Mouse (Mus musculus): ENCODE data around the gene Tcam1. TPM values are rescaled to one million over a fixed set of nuclear protein-coding genes. Genes with fewer than 3 reads are reported as not detected.

The Tcam1 gene
- polyA plus RNA-seq, 1 experiment from 2014 or later = 0.15 TPM

DNA sequence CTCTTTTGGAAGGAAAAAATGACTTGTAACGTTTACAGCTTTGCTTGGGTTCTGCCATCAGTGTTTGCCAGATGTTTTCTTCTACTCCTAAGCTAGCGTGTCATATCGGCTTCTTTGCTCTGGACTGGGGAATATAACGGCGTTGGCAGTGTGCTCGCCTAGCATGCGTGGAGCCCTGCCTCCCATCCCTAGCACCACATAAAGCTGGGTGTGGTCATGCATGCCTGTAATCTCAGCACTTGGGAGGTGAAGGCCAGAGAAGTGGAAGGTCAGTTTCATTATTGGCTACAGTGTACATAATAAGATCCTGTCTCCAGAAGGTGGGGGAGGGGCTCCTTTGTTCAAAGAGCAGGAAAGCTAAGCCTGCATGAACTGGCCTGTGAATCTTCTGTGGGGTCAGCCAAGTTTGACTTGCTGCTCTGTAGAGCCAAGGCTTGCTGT lies 1.5 kb upstream of the Tcam1 start:
- 85% methylated on average over 7 of the region's 7 CpGs for WGBS
- H3K27ac ChIP-seq = no peak overlapping the region

DNA sequence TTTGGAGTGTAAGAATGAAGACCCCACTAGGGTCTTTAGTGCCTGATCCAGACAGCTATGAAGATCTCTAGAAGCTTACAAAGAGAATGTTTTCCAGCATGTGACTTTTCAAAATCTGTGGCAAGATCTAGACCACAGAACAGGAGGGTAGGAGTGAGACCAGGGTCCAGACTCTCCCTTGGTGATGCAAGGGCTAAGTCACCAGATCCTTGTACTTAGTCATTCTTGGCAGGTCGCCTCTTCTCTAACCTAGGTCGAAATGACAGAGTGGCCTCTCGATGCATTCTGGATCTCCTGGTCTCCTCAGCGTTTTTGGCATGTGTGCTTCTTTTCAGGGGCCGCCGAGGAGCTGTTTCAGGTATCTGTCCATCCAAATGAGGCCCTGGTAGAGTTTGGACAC lies 6.0 kb downstream of the Tcam1 start:
- H3K36me3 ChIP-seq = no peaks in the 10 kb centered on the region
- H3K9me3 ChIP-seq (replicated peaks) = no peaks in the 10 kb centered on the region
- ATAC-seq (ENCODE audit: low FRiP score) = no peak
- H3K4me2 ChIP-seq (replicated peaks) = no peak overlapping the region
- no peak overlapping the region for H3K9ac ChIP-seq
- H3K27ac ChIP-seq = no peak overlapping the region
- no peak overlapping the region for H3K4me3 ChIP-seq
- H3K27me3 ChIP-seq = peaks cover 5% of the 10 kb centered on the region; the same call in 1 of the 2 replicates
- 89% methylated on average over 6 of the region's 6 CpGs for WGBS
- H3K4me1 ChIP-seq = 0 out of 2 replicates have a peak, but pooled peaks cover 3% of the 10 kb centered on the region

More for the DNA sequence above, 1.5 kb upstream of the Tcam1 start:
- peaks cover 19% of the 10 kb centered on the region for H3K4me1 ChIP-seq
- H3K4me3 ChIP-seq = no peak overlapping the region
- H3K9ac ChIP-seq = no peak overlapping the region
- no peak overlapping the region for H3K4me2 ChIP-seq (replicated peaks)
- no peak for ATAC-seq (ENCODE audit: low FRiP score)
- no peaks in the 10 kb centered on the region for H3K9me3 ChIP-seq (replicated peaks)
- no peaks in the 10 kb centered on the region for H3K36me3 ChIP-seq
- H3K27me3 ChIP-seq = peaks cover 5% of the 10 kb centered on the region; the same call in 1 of the 2 replicates

DNA sequence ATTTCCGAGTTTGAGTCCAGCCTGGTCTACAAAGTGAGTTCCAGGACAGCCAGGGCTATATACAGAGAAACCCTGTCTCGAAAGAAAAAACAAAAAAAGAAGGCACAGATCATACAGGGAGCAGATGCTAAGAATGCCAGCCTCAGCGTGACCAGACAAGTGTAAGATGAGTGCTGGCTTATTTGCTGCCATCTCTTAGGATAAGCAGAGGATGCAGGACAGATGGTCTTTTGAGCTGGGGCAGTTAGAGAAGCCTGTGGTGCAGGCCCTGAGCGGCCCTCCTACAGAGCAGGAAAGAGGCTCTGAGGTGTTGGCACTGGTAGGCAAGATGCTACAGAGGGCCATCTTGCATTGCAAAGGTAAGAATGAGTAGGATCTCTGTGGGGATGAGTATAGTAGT lies 6.9 kb downstream of the Tcam1 start:
- Histone ChIP-seq H3K4me1 (0 out of 2 replicates have a peak, but pooled peaks cover 3% of the 10 kb centered on the region), H3K9me3 (replicated peaks) (no peaks in the 10 kb centered on the region), H3K9ac (no peak overlapping the region), H3K27ac (no peak overlapping the region), H3K27me3 (no peaks in the 10 kb centered on the region), H3K4me2 (replicated peaks) (no peak overlapping the region), H3K36me3 (no peaks in the 10 kb centered on the region), H3K4me3 (no peak overlapping the region)
- ATAC-seq (ENCODE audit: low FRiP score) = no peak
- 84% methylated on average over 4 of the region's 4 CpGs for WGBS

DNA sequence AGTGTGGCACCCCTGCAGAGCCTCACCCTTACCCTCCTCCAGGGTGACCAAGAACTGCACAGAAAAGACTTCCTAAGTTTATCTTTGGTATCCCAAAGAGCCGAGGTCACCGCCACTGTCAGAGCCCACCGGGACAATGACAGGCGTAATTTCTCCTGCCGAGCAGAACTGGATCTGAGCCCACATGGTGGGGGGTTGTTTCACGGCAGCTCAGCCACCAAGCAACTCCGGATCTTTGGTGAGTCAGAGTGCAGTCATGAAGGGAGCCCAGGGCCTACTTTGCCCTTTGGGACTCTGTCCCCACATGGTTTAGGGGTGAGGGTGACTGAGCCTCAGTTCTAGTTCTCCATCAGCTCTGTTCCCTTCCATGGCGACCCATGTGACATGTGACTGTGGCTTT lies 7.7 kb downstream of the Tcam1 start:
- ATAC-seq (ENCODE audit: low FRiP score) = no peak
- H3K4me2 ChIP-seq (replicated peaks) = no peak overlapping the region
- no peaks in the 10 kb centered on the region for H3K9me3 ChIP-seq (replicated peaks)
- no peak overlapping the region for H3K9ac ChIP-seq
- H3K4me1 ChIP-seq = 0 out of 2 replicates have a peak, but pooled peaks cover 3% of the 10 kb centered on the region
- H3K27me3 ChIP-seq = no peaks in the 10 kb centered on the region
- H3K4me3 ChIP-seq = no peak overlapping the region
- 65% methylated on average over 8 of the region's 8 CpGs for WGBS
- no peak overlapping the region for H3K27ac ChIP-seq
- H3K36me3 ChIP-seq = no peaks in the 10 kb centered on the region

DNA sequence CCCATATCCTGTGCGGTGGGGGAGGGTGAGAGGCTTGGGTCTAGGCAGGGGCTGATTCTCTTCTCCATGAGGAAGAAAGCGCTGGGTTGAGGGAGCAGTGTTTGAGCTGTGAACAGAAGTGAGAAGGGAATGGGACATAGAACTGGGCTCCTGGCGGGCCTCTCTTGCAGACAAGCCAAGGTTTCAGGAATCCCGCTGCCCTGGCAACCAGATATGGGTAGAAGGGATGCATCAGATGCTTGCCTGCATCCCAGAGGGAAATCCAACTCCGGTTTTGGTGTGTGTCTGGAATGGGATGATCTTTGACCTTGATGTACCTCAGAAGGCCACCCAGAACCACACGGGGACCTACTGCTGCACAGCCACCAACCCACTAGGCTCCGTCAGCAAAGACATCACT lies 9.7 kb downstream of the Tcam1 start:
- Histone ChIP-seq H3K27ac (no peak overlapping the region), H3K9ac (no peak overlapping the region), H3K4me1 (0 out of 2 replicates have a peak, but pooled peaks cover 3% of the 10 kb centered on the region), H3K27me3 (no peaks in the 10 kb centered on the region), H3K4me3 (no peak overlapping the region), H3K36me3 (no peaks in the 10 kb centered on the region), H3K4me2 (replicated peaks) (no peak overlapping the region), H3K9me3 (replicated peaks) (no peaks in the 10 kb centered on the region)
- WGBS = 85% methylated on average over 7 of the region's 7 CpGs
- ATAC-seq (ENCODE audit: low FRiP score) = no peak

DNA sequence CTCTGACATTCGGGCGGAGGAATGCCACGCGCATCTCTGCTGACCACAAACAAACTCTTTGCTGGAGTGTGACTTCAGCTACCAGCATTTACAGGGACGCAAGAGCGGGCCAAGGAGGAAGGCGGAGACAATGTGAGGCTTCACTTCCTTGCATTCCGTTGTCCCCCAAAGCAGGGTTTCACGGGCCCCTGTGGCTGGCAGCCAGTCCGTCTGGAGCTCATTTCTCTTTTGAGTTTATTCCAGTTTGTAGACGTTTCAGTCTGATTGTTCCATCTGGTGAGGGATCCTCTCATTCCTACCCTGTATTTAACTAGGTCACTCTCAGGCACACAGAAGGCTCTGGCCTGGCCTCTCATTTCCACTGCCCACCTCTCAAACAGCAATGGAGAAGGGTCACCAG lies 10.5 kb downstream of the Tcam1 start:
- Histone ChIP-seq H3K27me3 (no peaks in the 10 kb centered on the region), H3K36me3 (no peaks in the 10 kb centered on the region), H3K9me3 (replicated peaks) (no peaks in the 10 kb centered on the region), H3K9ac (no peak overlapping the region), H3K4me2 (replicated peaks) (no peak overlapping the region), H3K27ac (no peak overlapping the region), H3K4me1 (0 out of 2 replicates have a peak, but pooled peaks cover 2% of the 10 kb centered on the region), H3K4me3 (no peak overlapping the region)
- 71% methylated on average over 11 of the region's 11 CpGs for WGBS
- ATAC-seq (ENCODE audit: low FRiP score) = no peak

DNA sequence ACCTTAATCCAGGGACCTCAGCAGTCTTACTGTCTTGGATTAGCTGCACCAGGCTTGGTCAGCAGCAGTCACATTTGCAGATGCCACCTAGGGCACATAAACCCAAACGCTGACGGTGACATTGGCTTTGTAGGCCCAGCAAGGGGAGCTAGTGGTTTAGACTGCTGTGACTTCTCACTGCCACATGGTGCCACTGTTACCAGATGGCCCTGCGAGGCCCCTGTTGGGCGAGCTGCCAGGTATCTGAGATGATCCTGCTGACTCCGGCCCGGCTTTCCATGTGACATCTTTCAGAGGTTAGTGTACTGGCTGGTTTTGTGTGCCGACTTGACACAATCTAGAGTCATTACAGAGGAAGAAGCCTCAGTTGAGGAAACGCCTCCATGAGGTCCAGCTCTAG lies 12.9 kb downstream of the Tcam1 start:
- Histone ChIP-seq H3K9ac (no peak overlapping the region), H3K4me3 (no peak overlapping the region), H3K4me2 (replicated peaks) (no peak overlapping the region), H3K27ac (no peak overlapping the region), H3K4me1 (no peaks in the 10 kb centered on the region), H3K9me3 (replicated peaks) (no peaks in the 10 kb centered on the region), H3K27me3 (no peaks in the 10 kb centered on the region), H3K36me3 (no peaks in the 10 kb centered on the region)
- no peak for ATAC-seq (ENCODE audit: low FRiP score)
- WGBS = 73% methylated on average over 8 of the region's 8 CpGs

DNA sequence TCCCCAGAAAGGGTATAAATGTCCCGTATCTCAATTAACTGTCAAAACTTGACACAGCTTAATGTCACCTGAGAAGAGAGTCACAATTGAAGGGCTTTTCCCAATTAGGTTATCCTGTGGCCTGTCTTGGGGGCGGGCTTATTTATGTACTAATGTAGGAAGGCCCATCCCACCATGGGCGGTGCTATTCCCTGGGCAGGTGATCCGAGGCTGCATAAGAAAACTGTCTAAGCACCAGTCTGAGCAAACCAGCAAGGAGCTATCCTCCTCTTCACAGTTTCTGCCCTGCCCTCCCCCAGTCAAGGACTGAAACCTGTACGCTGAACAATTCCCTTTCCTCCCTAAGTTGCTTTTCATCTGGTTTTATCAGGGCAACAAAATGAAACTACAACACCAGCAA lies 13.9 kb downstream of the Tcam1 start:
- 91% methylated on average over 5 of the region's 5 CpGs for whole genome bisulfite sequencing
- Histone ChIP-seq H3K36me3 (no peaks in the 10 kb centered on the region), H3K4me3 (no peak overlapping the region), H3K27me3 (no peaks in the 10 kb centered on the region), H3K9ac (no peak overlapping the region), H3K27ac (no peak overlapping the region), H3K9me3 (replicated peaks) (no peaks in the 10 kb centered on the region), H3K4me2 (replicated peaks) (no peak overlapping the region), H3K4me1 (no peaks in the 10 kb centered on the region)
- ATAC-seq (ENCODE audit: low FRiP score) = no peak

DNA sequence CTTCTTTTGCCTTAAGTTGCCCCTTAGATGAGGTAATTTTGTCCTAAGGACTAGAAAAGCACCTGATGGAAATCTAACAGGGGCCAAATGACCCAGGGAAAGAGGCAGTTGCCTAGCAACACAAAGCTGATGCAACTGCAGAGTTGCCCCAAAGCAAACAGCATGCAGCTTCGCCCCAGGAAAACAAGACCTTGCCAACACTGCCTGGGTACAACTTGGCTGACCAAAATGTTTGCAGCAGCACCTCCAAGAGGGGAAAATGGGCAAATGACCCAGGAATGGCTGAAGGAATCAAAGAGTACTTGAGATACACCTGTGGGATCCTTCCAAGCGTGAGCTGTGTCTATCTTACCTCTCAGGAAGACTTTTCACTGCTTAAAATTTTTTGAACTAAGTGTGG lies 15.4 kb downstream of the Tcam1 start:
- Histone ChIP-seq H3K4me1 (no peaks in the 10 kb centered on the region), H3K27me3 (no peaks in the 10 kb centered on the region), H3K36me3 (no peaks in the 10 kb centered on the region), H3K9ac (no peak overlapping the region), H3K27ac (no peak overlapping the region), H3K9me3 (replicated peaks) (no peaks in the 10 kb centered on the region), H3K4me2 (replicated peaks) (no peak overlapping the region), H3K4me3 (no peak overlapping the region)
- WGBS = 88% methylated on average over 2 of the region's 2 CpGs
- ATAC-seq (ENCODE audit: low FRiP score) = no peak

DNA sequence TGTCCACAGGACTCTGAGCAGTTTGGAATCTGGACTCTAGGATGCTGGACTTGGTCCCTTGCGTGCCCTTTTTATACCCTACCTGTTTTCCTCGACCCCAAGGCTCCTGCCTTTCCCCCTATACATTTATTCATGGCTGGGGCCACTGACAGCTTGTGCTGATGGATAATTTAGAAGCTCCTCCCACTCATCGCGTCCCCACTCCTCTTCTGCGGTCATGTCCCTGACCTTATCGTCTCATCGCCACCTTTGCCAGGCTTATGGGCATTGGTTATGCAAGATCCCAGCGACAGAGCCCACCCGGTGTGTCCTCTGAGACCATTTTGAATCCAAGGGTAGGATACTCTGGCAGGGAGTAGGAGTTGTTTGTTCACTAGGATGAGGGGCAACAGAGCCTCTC lies 25.3 kb downstream of the Tcam1 start, which contains the start of gene Gh:
Gh (minus strand) TSS at position 101 of the 400 bp plus-strand sequence.
- H3K4me2 ChIP-seq (replicated peaks) = no peak within 1 kb of the TSS
- no peaks in the 10 kb centered on the region for H3K36me3 ChIP-seq
- H3K27me3 ChIP-seq = no peaks in the 10 kb centered on the region
- 79% methylated on average over 9 of the region's 9 CpGs for WGBS
- no peak within 1 kb of the TSS for H3K4me3 ChIP-seq
- no peaks in the 10 kb centered on the region for H3K9me3 ChIP-seq (replicated peaks)
- H3K9ac ChIP-seq = no peak within 1 kb of the TSS
- no peaks in the 10 kb centered on the region for H3K4me1 ChIP-seq
- no peak for ATAC-seq (ENCODE audit: low FRiP score)
- H3K27ac ChIP-seq = no peak within 1 kb of the TSS

DNA sequence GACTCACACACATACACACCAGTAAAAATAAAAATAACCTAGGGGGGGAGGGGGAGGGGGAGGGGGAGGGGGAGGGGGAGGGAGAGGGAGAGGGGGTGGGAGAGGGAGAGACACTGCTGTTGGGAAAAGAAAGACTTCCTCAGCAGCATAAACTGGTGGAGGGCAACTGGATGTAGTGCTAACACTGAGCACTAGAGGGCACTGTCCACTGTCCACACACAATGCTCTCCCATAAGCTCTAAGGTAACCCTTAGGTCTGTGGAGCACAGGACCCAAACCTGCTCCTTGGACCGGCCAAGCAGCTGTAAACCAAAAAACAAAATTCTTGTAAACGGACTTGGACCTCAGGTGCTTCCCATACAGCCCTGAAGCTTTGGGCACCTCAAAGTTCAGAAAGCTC lies 26.2 kb downstream of the Tcam1 start:
- Histone ChIP-seq H3K27me3 (no peaks in the 10 kb centered on the region), H3K4me2 (replicated peaks) (no peak overlapping the region), H3K9me3 (replicated peaks) (no peaks in the 10 kb centered on the region), H3K4me1 (no peaks in the 10 kb centered on the region), H3K9ac (no peak overlapping the region), H3K27ac (no peak overlapping the region), H3K4me3 (no peak overlapping the region), H3K36me3 (no peaks in the 10 kb centered on the region)
- ATAC-seq (ENCODE audit: low FRiP score) = no peak
- 21% methylated on average over 2 of the region's 2 CpGs for WGBS

DNA sequence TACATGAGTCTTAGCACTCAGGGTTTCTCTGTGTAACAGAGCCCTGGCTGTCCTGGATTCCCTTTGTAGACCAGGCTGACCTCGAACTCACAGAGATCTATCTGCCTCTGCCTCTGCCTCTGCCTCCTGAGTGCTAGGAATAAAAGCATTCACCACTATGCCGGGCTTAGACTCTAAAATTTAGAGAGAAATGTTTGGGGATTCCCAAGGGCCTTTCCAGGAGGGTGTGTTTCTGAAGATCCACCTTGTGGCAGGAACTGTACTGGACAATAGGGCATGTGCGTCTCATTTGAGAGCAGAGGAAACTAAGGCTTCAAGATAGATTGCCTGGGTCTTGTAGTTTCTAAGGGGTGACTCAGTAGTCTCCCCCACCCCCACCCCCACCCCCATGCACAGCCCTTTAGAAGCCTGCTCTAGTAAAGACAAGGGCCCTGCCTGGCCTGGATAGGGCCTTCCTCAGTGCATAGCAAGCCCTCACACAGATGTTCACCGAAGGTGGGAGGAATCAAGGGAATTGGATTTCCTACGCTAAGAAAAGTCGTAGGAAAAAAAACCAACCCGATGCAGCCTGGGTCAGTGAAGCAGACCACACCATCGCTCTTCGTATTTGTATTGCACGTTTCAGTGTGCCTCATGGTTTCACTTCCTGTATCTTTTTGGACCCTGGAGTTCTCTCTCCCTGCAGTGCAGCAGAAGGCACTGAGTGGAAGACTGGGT lies 29.0 kb downstream of the Tcam1 start:
- no peak for ATAC-seq (ENCODE audit: low FRiP score)
- Histone ChIP-seq H3K4me1 (no peaks in the 10 kb centered on the region), H3K36me3 (no peaks in the 10 kb centered on the region), H3K9ac (no peak overlapping the region), H3K4me2 (replicated peaks) (no peak overlapping the region), H3K27ac (no peak overlapping the region), H3K27me3 (no peaks in the 10 kb centered on the region), H3K9me3 (replicated peaks) (no peaks in the 10 kb centered on the region), H3K4me3 (no peak overlapping the region)
- WGBS = 83% methylated on average over 10 of the region's 10 CpGs

DNA sequence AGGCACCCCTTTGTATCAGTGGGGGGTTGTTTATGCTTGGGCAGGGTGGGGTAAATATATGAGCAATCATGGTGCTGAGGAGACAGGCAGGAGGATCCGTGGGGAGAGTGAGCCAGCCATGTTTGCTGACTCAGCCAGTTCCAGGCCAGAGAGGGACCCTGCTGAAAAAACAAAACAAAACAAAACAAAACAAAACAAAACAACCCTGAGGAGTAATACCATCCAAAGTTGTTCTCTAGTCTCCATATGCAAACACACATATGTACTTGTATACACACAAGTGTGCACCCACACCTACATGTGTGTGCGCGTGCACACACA lies 29.6 kb downstream of the Tcam1 start:
- 81% methylated on average over 3 of the region's 3 CpGs for WGBS
- no peaks in the 10 kb centered on the region for H3K36me3 ChIP-seq
- no peaks in the 10 kb centered on the region for H3K27me3 ChIP-seq
- ATAC-seq (ENCODE audit: low FRiP score) = no peak
- H3K4me1 ChIP-seq = no peaks in the 10 kb centered on the region
- H3K4me3 ChIP-seq = no peak overlapping the region
- no peak overlapping the region for H3K9ac ChIP-seq
- no peaks in the 10 kb centered on the region for H3K9me3 ChIP-seq (replicated peaks)
- no peak overlapping the region for H3K27ac ChIP-seq
- no peak overlapping the region for H3K4me2 ChIP-seq (replicated peaks)

Measured in hindbrain, embryonic 12.5 days (tissue).